Mouse (Mus musculus) adrenal gland, postnatal 36 days (tissue): ENCODE measurements around the gene Gm8947. TPM values are rescaled to one million over a fixed set of nuclear protein-coding genes. Genes with fewer than 3 reads are reported as not detected.
A peak's percentile ranks its signal among the peaks of the same experiment; 100 is the strongest.
"Not testable (repeated sequence)": the region's sequence is repeated elsewhere in the genome, so short reads cannot be mapped to it uniquely, and the experiment has no call there.

Experiments used
- DNase-seq, 2 experiments: peaks; one replicate each; pipeline ENCODE4 v3.0.0; 2021; ENCODE audit warnings: mixed read lengths in 1 of 2
- long read RNA-seq, 2 experiments: library from polyadenylated mRNA; stranded (forward); transcript quantifications; one replicate each; pipeline ENCODE4 v2.0.0; 2021; ENCODE audit warnings: borderline sequencing depth in 2 of 2
- total RNA-seq, 2 experiments: library from RNA; stranded (reverse); gene quantifications; 2 replicates each; pipeline ENCODE4 v1.2.3; 2021

Gm8947 gene
- not detected for total RNA-seq
- long read RNA-seq, experiment 1, result 0 reads
- long read RNA-seq, experiment 2, result 0 reads

DNA sequence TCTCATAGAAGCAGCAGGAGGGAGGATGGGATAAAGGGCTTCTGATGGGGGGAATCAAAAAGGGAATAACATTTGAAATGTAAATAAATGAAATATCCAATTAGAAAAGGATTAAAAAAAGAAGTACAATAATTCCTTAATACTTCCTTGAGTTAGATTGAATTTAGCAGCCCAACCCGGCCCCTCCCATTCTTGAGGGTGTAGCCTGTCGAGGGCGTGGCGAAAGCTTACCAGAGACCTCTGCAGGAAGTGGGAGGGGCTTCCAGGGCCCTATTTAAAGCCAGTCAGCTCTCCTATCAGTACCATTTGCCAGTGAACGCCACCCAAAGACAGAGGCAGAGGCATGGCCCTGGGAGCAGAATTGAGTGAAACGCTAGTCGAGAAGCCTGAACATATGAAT is at the start of gene Gm8947:
Gene Gm8947, plus strand, starts transcription at position 302 of the 400 bp plus-strand sequence.
- not testable (repeated sequence) for DNase-seq

DNA sequence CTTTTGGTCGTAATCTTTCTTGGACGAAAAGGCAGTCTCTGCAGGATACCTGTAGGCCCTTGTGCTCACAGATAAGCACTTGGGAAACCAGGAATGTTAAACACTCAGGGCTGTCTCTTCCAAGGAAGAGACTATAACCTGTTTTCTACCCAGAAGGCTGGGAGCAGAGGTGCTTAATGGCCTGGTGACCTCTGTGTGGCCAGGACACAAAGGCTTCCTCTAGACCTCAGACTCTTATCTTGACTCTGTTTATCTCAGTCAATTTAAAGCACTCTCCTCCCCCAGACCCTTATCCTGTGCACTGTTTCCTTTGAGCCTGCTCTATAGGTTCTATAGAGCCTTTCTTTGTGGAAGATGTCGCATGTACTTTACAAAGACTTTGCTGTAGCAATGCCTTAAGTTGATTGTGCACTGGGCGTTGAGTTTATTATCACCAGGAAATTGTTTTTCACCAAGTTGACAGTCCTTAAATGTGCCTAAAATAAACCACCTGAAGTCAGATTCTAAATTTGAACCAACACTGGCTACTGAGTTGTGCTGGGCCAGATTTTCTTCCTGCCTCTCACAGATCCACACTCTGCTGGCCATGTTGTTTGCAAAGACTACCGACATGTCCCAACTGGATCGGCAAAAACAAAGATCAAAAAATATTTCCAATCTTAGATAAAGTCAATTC is 47.6 kb upstream of the Gm8947 start:
- DNase-seq, result no peak

DNA sequence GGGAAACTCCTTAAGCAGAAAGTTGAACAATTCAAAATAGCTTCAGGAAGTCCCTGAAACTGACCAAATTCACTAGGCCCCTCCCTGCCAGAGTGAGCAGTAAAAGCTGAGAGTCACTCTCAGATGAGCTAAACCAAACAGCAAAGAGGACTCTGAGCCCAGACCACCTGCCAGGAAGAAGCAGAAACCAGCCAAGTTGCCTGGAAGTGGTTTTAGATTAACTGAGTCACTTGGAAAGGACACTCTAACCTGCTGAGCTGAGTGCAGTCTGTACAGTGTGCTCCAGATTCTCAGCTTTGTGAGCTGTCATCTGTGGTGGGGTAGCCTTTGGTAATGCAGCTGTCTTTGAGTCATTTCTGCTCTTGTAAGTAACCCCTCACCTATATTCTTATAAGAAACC is 44.4 kb upstream of the Gm8947 start:
- no peak for DNase-seq

DNA sequence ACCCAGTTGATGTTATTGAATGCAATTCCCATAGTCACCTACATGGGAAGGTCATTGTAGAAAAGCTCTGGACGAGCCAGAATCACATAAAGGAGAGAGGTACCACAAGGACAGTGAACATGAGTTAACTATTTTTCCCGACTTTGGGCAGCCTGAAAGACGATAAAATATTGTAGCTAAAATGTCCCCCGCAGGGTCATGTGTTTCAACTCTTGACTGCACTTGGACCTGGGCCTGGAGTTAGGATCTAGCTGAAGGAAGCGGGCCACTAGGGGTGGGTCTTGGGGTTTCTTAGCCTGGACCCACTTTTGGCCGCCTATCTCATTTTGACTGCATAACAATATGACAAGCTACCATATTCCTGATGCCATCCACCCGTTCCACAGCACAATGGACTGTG is 42.0 kb upstream of the Gm8947 start:
- DNase-seq, result peak; percentile 16 to 20

DNA sequence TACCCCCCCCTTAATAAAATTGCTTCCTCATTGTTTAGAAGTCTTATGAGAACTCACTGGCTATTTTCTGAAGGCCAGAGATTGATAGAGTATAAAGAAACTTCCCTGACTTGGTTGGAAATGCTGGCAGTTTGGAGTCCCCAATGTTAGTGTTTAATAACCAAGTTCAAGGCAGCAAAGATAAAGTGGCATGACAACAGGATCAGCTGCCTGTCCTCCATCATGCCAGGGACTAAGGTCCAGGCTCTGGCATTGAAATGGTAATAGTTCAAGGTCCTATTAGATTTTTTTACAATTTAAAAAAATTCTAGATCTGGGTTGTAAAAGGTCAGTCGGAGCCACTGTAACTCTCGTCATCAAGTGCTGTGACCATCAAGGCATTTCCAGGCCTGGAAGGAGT is 41.1 kb upstream of the Gm8947 start:
- DNase-seq, result peak in 1 of 2 experiments; percentile 36

DNA sequence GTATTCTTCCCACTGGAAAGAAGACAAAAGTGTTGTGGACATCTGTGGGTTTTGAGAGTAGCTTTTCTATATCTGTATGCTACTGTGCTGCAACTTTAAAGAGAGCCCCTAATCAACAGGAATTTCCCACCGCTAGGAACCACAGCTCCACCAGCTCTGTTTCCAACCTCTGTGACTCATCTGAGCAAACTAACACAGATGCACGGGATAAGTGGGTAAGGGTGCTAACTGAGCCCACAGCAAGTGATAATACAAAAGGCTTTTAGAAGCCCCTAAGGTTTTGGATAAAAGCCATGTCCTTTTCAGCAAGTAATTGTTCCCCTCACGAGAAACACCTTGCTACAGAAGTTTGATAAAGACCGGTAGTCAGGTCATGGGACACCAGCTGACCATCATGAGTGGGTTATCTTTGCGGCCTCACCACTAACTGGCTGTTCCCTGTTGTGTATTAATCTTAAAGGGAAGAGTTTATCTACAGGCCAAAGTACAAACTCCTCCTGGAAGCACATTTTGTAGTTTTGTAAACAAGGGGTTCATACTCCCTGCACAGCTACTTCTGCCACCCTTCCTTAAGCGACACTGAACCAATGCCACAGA is 39.0 kb upstream of the Gm8947 start:
- no peak for DNase-seq

DNA sequence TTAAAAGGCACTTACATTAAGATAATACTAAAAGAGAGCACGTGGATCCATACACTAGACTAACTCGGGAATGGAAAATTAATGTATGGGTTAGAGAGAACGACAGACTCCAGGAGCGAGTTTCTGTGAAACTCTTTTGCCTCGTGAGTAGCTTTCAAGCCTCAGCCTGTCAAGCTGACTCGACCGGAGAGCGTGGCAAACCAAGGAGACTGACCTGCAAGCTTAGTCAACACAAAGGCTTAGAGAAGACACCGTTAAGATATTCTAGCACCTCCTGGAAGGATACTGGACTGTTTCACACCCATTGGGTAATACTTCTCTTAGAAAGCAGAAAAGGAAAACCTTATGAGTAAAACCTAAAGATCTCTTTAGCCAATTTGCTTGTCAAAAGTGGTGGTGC is 38.0 kb upstream of the Gm8947 start:
- DNase-seq, result not testable (repeated sequence)

DNA sequence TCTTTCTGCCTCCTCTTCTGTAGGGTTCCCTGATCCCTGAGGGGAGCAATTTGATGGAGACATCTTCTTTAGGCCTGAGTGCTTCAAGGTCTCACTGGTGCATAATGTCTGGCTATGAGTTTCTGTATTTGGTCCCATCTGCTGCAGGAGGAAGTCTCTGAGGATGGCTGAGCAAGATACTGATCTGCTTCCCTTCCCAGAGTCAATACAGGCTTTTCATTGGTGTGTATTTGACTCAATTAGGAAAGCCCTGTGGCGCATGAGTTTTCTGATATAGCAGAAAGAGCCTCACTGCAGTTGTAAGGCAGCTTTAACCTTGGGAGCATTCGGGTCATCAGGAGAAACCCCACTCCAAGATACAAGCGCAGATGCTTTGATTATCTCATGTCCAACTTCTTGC is 36.0 kb upstream of the Gm8947 start:
- DNase-seq, result no peak

DNA sequence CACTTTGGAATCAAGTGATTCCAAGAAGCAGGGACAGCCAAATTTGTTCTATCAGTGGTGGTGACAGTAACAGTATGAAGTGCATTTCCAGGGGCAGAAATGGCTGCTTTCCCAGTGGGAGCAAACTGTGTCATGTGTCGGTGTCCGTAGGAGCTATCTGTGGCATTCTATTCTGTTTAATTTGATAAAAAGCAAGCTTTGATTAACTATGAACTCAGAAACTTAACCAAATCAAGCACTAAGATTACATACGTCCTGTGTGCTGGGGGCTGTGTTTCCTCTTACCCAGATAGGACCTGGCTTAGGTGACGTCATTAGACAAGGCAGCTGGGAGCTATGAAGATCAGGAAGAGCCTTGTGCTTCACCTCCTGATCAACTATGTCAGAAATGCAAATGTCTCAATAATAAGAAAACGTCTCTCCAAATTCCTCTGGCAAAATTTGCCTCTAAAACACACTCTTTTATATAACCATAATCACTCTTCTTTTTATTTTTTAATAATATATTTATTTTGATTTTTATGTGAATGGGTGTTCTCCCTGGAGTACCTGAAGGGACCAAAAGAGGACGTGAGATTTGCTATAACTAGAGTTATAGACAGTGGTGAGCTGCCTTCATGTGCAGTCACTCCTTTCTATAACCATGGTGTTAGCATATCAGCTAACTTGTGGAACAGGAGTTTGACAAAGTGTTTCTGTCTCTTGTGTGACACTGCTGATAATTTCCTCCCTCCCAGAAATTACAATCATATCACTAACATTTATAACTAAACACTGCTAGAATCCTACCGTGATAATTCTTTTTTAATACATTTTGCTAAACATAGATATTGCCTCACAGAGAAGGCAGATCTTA is 35.2 kb upstream of the Gm8947 start:
- DNase-seq, result no peak

DNA sequence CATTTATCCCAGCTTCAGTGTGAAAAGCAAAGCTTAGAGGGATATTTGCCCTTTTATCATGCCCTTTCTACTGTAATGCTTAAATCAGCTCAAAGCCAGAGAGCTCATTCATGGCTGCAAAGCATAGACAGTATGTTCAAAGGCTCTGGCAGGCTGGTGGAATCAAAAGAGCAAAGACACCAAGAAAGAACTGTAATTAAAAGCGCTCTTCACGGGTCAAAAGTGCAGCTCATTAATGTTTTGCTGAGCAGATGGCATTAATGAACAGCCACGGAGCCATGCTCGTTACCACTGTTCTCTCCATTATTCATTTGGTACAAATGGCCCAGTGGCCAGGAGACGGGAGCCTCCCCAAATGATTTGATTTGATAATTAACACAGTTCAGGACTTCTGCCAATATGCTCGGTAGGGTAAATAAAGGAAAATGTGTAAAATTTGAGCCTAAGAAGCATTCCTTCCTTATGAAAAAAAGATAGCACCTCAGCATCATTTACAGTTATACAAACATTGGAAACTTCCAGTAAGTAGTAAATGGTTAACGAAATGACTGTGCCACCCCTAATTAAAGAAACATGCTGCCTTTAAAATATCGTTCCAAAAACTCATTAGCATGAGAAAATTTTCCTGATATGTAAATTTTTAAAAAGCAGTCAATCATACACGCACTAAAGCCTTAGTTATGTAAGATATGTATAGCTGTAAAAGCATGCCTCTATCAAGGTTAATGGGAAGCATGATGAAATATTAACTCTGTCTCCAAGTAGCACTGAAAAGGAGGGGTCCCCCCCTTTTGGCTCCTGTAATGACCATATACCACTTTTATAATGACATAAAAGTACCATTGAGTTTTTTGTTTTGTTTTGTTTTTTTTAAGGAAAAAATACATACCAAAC is 34.0 kb upstream of the Gm8947 start:
- no peak for DNase-seq

DNA sequence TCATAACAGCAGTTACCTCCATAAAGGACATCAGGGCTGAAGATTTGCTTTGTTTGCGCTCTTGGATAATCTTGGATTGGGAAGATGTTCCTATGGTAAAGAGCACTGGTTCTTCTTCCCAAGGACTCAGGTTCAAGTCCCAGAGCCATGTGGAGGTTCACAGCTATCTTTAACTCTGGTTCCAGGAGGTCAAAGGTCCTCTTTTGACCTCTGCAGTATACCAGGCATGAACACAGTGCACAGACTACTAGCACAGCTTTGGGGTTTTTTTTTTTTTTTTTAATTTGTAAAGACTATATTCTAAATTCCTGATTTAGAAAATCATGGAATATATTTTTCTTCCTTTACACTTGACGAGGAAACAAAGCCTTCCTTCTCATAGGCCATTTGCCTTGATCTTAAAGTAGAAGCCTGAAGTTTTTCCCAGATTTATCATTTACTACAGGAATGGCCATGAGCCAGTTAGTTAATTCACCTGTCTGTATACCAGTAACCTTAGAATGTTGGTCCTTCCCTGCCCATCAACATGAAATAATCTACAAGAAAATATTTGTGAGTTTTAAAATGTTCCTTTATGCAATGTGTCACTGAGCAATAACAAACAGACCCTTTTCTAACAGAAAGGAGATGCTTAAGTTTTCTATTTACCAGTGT is 33.2 kb upstream of the Gm8947 start:
- no peak for DNase-seq

DNA sequence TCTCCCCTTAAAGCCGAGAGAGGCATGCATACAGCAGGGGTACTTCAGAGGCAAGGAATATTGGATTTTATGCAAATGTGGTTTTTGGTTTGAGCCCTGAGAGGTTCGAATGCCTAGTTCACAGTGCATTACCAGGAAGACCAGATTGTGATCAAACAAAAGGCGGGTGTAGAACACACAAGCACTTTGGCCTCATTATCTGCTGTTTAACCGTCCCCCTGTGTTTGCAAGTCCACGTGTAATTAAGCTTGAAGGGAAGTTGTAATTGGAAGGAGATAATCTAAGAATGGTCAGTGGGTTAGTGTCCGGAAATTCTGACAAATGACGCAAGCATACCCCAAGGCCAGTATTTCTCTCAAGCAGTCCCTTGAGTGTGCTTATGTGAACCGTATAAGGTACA is 26.1 kb upstream of the Gm8947 start:
- DNase-seq, result no peak

DNA sequence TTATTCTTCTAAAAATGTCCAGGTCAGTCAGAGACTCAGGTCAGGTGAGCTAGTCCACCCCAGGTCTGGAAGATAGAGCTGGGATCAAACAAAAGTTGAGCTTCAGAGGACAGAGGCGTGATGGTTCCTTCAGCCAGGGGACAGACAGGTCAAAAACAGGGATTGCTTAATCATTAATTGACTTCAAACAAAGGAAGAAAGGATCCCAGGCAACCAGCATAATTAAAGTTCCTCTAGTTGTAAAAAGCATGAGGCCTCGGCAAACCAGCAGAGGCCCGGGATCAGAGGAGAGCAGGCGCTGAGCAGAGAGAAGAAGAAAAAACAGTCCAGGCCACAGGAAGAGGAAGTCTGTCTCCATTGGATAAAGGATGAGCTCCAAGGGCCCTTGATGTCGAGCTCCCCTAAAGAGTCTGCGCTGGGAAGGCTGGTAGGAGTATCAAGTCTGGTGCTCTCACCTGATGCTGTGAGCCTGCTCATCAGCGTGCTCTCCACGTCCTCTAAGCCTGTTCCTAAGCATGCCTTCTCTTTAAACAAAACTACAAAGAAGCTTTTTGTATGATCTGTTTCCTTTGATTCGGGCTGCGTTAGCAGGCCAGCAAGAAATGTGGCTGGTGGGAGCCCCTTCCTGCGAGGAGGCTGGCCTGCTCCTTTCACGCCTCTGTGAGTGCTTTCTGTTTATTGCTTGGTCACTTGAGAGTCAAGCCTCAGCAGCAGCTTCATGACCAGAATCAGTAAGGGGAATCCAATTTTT is 24.7 kb upstream of the Gm8947 start:
- no peak for DNase-seq

DNA sequence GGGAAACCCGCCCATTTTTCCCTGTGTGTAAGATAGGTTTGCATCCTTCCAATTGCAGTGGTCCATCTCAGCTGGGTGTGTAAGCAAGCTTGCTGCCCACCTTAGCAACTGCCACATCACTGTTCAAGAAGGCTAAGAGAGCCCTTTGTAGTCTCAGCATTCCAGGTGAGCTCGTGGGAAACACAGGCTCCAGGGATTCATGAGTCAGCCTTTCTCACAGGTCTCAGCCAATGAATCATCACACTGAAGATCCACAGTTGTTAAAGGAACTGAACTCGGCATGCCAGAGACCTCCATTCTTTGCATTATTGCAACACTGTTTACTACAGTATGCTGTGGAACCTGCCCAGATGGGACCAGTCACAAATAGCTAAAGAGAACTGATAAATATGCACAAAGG is 23.5 kb upstream of the Gm8947 start:
- no peak for DNase-seq

DNA sequence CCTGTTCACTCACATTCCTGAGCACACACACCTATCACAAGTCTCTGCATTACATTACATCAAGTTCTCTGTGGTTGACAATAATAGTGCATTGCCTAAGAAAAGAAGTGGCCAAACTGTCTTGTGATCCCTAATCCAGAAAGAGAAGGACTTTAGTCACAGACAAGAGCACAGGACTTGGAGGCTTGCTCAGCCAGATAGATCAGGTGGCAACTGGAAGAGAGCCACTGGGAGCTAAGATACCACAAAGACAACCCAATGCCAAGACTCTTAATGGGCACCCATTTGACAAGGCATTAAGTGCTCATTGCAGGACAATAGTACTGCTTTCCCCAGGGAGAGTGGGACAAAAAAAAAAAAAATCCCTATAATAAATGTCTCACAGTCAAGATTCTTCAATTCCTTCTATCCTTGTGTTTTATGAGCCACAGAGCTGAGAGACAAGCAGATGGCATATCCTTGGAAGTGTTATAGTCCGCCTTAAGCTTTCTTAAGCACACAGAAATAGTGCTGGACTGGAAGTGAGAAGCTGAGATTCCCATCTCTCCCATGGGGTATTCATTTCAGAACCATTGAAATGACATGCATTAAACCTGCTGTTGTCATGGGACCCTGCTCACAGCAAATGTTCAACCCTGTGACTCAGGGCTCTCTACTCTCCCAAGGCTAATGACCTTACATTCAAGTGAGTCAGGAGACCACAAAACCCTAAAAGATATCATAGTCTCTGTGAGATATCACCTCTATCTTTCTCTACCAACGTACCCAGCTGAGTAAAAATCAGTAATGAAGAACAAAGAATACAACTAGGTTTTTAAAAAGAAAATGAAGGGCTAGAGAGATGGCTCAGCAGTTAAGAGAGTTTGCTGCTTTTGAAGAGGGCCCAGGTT is 20.4 kb upstream of the Gm8947 start:
- DNase-seq, result peak in 1 of 2 experiments; percentile 14

DNA sequence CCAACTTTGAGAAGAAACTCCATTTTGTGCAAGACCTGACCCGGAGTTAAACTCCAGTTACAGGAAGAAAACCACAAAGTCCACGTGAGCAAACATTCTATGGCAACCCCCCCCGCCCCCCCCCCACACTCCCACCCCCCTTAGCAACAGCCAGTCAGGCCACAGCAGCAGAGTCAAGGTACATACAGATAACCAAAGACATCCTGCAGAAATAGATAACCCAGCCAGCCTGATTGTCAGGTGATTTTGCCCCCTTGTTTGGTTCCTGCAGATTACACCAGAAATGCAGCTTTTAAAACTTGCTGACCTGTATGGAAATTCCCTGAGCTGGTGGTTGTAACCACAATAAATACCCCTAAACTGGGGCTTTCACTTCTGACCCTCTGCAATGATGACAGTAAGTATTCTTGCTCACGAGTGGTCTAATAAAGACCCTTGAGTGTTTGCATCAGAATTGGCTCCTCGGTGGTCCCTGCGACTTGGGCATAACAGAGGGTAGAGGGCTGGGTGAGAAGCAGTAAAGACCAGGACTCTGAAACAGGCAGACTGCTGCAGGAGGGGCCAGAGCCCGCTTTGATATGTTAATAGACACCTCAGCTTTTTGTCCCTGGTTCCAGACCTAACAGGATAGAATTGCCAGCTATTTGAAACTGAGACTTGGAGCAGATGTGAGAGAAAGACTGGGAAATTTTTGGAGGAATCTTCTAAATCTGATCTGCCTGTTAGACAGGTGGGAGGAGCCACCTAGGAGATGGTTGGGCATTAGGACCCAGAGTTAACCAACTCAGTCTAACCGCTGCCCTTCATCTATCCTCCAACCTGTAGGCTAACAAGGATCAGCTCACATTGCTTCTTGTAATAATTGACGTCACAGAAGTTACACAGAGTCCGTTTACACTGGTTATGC is 14.9 kb upstream of the Gm8947 start:
- DNase-seq, result peak in 1 of 2 experiments; percentile 31

DNA sequence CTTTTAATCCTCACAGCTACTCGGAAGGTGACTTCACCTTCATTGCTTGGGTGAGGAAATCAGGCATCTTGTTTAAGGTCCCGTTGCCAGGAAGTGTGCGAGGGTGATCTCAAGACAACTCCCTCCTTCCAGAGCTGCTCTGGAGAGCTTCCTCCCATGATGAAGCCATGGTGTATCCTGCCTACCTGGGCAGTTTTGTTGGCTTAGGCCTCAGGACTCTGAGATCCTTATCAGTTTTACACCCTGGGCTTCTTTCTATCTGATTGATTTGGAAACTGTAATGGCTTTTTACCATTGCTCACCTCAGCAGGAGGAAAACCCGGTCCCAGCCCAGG is 14.3 kb upstream of the Gm8947 start:
- no peak for DNase-seq

DNA sequence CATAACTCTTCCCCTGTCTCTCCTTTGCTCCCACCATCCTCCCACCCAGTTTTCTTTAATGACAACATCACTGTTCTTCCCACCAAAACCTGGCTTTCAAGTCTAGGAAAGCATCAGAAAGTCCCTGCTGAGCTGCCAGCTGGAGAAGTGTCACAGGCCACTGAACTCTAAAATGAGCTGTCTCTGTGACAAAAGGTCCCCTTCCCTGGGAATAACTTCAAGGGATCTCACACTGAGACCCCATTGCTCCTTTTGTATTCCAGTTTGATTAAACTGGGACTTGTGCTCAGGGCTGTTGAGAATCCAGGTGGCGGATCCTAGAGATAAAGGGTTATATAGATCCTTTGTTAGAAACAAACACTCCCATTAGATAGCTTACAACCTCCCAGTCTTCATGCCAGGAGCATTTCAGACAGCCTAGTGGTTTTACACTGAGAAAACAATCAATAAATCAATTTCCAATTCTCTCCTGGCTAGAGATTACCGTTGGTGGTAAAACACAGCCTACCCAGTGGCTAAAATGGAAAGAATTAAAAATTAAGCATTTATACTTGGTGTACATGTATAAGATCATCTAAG is 13.6 kb upstream of the Gm8947 start:
- no peak for DNase-seq
